Mouse (Mus musculus): ENCODE results near the gene Efcab9.

- TF ChIP-seq POLR2A (IDR thresholded peaks at IDR 0.05; ENCODE audit: borderline replicate concordance, low read depth, low read length) (no peak), CTCF (IDR thresholded peaks at IDR 0.05; ENCODE audit: low read depth, low read length) (no peak)
Measured at GRCm38 (mm10) chr11:32527006-32527405, 4.9 kb downstream of the Efcab9 start.
